Mouse (Mus musculus) heart, postnatal 14 days (tissue): ENCODE results near the gene Mal. TPM values are rescaled to one million over a fixed set of nuclear protein-coding genes. Genes with fewer than 3 reads are reported as not detected.
A peak's percentile ranks its signal among the peaks of the same experiment; 100 is the strongest.

ENCODE experiments used
- DNase-seq, 2 experiments: peaks; one replicate each; pipeline ENCODE4 v3.0.0; 2021 to 2022
- intact Hi-C: fragments of 180-260 bp; cut with DNase I; formaldehyde crosslinking; loops from one replicate; pipeline ENCODE4 v1.15.1; 2025
- long read RNA-seq, 2 experiments: library from polyadenylated mRNA; stranded (forward); transcript quantifications; one replicate each; pipeline ENCODE4 v2.0.0; 2021
- total RNA-seq, 2 experiments: library from RNA; stranded (reverse); gene quantifications; 2 replicates each; pipeline ENCODE4 v1.2.3; 2021

Gene Mal
- 1 to 10 TPM; 2.5 to 3.6 TPM for total RNA-seq
- long read RNA-seq, experiment 1, partial matches to known transcripts, result 0 of 5 reads
- long read RNA-seq, experiment 1, other reads (novel, unspliced or antisense), result 1 of 5 reads
- long read RNA-seq, experiment 2, transcript Mal-202 (4 exons, 2,778 nt), result major isoform, 5 of 5 reads
- long read RNA-seq, experiment 2, partial matches to known transcripts, result 0 of 5 reads
- long read RNA-seq, experiment 2, other reads (novel, unspliced or antisense), result 0 of 5 reads

DNA sequence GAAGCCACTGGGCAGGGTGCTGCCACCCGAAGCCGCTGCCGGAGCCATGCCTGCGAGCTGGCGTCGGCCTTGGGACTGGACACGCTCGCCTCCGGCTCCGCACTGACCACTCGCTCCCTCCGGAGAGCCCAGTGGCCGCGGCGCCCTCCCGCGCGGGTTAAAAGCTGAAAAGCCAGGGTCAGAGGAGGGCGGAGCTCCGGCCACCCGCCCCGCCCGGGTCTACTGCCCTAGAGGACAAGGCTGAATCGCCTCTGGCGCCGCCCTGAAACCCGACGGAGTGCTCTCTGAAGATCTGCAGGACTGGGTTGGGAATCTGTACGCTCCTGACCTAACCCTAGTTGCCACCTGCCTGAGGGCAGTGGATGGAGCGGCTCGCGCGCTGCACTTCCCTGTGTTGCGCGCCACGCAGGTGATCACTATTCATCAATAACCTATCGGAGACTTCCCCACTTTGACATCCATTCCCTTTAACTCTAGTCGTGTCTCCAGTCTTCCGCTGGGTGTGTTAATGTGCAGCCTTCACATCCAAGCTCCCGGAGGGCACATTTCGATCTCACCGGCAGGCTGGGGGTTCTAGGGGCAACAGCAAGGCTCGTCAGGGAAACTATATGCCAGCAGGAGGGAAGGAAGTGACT is at the start of gene Mal:
Gene Mal (minus strand): TSS at position 610 of the 635 bp plus-strand sequence.
- intact Hi-C loops, result no loop called here
- DNase-seq, result peak; percentile 33 to 43

DNA sequence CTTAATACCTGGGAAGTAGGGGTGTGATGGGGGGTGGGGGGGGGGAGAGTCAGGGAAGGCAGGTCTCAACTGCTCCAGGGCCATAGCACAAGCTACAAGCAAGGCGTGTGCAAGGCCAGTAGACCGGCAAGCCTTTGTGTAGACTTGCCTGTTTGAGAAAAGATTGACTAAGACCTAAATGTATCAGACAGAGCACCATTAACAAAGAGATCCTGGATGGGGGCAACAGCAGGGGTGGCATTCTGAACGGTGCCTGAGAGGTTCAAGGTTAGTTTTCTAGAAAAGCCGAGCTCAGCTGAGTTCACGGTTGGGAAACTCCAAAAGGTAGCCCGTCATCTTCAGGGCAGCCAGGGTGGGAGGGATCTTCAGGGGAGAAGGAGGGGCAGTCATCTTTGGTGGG is 48.8 kb upstream of the Mal start:
- DNase-seq, result no peak
- intact Hi-C loops, result no loop called here

DNA sequence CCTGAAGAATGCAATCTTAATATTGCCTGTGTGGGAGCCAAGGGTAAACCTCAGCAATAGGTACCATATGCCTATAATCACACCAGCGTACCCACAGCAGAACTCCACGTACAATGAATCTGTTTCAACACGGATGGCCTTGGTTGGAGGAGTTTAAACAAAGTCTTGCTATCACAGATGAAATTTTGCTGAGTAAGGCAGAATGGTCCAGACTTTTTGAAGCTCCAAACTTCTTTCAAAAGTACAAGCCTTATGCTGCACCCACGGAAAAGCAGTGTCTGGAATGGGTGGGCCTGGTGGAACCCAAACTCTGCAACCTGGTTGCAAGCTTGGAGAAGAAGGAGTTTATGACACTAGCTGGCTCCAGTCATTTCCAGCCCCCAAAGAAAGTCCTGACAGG is 32.7 kb upstream of the Mal start:
- DNase-seq, result no peak
- intact Hi-C loops, result no loop called here

DNA sequence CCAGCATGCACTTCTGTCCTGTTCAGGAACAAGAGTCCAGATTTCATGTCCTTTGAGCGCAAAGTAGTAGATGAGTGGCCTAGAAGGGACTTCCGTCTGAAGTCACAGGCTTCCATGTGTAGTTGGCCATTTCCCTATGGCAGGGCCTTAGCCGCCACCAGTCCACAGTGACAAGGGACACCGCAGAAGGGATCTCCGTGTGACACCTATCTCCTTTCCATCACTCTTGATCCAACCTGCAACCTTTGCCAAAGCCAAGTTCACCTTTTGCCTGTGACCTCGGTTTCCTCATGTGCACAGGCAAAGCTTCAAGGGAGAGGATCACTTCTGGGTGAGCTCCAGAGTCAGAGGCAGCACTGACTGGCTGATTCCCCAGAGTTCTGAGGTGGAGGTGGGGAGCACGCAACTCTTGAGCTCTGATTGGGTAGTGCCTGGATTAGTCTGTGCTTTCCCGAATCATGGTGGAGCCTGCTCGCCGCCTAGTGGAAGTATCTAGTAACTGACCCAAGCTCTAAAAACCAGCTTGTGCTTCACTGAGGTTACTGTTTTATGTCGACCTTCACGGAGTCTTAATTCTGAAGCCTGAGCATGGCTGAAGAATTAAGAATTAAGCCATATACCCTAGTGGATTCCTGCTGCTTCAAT is 27.3 kb upstream of the Mal start:
- intact Hi-C loops, result loop anchor here (5.0 kb wide), 2 partner anchors 73 to 77 kb away; no protein-coding TSS in a partner anchor

DNA sequence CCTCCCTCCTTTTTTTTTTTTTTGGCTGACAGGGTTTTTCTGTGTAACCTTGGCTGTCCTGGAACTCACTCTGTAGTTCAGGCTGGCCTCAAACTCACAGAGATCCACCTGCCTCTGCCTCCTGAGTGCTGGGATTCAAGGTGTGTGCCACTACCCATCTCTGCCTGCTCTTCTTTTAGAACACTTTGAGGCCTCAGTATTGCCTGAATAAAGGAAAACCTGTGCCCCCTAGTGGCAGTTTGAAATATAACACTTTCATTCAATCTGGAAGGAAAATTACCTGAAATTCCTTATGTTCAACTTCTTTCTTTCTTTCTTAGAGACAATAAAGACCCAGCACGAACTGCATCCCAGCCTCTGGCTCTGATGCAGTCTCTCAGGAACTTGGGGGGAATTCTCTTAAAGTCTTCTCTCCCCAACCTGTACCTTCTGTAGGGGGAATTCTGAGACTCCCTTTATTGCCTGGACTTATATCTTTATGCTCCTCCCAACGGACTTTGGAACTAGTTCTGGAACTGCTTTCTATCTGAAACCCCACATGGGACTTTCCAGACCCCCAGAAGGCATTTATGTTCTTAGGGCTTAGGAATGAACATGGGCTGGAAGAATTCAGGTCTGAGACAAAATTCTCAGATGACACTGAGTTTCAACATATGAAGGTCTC is 11.5 kb upstream of the Mal start:
- intact Hi-C loops, result loop anchor here (1.0 kb wide), 1 partner anchor 61 kb away; no protein-coding TSS in a partner anchor
- peak in 1 of 2 experiments; percentile 49 for DNase-seq

More for the DNA sequence above, 27.3 kb upstream of the Mal start:
- peak; percentile 38 to 59 for DNase-seq

DNA sequence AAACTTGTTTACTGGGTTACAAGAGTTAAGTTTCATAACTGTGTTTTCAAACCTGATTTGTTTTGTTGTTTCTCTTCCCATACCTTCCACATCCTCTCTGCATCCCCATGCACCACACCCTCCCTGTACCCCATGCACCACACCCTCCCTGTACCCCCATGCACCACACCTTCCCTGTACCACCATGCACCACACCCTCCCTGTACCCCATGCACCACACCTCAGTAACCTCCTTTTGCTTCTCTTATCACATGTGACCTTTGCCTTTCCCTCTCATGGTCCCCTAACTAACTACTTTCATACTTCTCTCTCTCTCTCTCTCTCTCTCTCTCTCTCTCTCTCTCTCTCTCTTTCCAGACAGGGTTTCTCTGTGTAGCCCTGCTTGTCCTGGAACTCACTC is 10.5 kb upstream of the Mal start:
- intact Hi-C loops, result no loop called here
- no peak for DNase-seq

DNA sequence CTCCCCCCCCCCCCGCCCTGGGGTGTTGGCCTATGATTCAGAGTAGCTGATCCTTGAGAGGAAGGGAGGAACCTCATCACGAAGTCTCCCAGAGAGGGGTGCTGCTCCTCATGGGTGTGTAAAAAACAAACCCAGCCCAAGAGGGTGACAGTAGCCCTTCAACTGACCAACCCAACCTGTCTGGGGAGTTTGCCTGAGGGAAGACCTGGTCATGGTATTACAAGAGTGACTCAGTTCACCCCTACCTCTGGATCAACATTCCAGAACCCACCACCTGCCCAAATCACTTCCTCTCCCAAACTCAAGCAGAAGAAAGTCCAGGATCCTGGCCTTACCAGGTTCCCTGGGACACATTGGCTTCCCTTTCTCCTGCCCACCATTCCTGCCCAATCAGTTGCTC is 6.2 kb upstream of the Mal start:
- intact Hi-C loops, result no loop called here
- no peak for DNase-seq

DNA sequence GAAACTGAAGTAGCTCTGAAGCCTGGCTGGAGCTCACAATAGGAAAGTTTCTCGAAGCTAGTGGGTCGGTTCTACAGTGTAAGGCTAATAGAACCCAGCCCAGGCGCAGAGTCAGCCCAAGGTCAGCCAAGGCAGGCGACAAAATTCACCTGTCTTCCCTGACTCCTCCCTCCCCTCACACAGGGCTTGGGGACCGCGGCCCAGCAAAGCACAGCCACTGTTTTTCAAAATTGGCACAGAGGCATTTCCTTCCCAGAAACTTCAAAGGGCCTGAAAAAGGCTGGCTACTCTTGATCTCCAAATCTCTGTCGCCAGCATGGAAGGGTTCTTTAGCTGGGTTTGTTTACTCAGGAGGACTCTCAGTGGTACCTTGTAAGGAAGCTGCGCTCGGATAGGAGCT is 1.1 kb downstream of the Mal start:
- intact Hi-C loops, result no loop called here
- no peak for DNase-seq

DNA sequence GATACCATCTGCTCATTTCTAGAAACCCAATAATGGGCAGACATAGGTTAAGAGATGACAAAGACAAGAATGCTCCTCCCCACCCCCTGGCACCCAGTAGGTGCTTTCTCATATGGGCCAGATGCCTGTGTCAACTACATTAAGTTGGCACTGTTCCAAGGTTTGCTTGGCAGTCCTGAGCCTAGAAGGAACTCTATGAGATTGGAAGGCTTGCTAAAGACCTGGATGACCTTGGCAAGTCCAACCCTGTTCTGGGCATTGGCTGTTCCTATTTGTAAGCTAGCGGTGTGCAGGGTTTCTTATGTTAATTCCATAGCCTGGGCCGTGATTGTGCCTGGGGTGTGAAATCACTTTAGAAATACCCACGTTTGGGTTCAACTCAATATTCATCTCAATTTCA is 1.7 kb downstream of the Mal start:
- no peak for DNase-seq
- intact Hi-C loops, result no loop called here

DNA sequence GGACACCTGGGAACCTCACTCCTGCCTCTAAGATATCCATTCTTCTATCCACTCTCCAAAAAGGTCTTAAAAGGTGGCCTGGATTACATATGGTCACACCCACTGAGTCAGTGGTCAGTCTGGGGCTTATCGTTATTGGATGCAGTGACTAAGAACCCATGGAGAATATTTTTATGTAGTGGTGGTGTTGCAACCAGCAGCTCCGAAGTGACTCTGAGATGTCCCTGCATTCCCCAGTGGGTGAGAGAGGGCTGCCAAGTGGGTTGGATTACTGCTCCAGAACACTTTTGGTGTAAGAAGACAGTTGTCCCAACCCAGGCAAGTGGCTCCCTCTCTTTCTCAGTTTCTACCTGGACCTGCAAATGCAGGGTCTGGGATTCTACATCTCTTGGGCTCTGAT is 3.7 kb downstream of the Mal start:
- intact Hi-C loops, result no loop called here
- DNase-seq, result no peak

DNA sequence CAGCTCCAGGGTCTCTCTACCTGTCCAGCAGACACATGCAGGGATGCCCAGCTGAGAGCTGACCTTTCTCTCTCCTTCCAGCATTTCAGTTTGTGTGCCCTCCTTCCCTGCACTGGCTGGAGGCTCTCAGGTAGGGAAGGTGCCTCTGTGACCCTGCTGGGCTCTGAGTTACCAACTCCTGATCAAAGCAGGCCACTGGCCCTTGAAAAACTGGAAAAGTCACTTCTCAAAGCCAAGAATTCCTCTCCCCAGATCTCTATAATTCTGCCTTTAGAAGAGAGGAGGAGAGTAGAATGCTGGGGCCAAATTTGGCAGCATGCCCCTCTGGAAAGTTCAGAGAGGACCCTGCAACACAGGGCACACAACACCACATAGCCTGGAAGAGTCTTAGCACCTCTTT is 4.2 kb downstream of the Mal start:
- no peak for DNase-seq
- intact Hi-C loops, result no loop called here

DNA sequence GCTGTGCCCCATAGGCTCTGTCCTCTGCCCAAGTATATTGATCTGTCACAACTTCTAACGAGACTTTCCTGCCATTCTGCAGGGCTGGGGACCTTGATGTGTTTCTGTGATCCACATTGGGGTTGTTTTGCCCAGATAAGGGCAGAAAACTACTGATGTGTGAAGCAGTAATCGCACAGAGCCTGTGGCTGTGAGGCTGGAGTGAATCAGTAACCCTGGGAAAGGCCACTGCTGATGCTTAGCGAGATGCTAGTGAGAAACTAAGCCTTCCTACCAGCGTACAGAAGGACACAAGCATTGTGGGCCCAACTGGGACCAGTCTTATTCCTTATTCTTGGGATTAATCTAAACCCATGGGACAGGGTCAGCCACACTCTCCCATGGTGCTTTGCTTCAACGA is 4.9 kb downstream of the Mal start:
- DNase-seq, result no peak
- intact Hi-C loops, result no loop called here

DNA sequence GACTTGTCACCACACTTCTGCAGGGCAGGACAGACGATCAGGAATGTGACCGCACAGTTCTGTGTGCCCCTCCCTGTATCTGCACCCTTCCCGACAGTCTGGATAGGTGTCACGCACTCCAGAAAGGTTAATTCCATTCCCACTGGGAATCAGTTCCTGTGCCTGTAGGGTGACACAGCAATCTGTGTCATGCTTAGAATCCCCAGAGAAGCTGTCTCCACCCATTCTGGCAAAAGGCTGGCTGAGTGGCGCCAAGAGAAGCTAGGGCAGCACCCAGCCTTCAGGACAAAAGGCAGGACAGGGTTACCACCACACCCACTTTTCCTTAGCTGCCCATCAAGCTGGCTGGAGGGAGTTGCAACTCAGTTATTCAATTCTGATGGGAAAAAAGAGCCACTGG is 6.6 kb downstream of the Mal start:
- intact Hi-C loops, result no loop called here
- peak; percentile 22 to 49 for DNase-seq

DNA sequence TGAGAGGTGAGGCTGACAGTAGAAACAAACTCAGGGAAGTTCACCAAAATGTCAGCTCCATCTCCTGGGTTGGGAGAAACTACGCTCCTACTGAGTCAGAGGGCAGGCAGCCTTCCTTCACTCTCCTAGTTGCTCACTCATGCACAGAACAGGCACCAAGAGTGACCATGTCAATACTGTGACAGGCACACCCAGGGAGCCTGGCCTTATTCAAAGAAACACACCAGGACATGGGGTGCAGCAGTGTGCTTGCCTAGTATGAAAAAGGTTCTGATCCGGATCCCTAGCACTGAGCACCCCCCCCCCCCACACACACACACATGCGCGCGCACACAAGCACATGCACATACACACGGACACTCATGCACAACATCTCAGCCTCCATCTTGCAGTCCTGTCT is 8.3 kb downstream of the Mal start:
- DNase-seq, result no peak
- intact Hi-C loops, result no loop called here

DNA sequence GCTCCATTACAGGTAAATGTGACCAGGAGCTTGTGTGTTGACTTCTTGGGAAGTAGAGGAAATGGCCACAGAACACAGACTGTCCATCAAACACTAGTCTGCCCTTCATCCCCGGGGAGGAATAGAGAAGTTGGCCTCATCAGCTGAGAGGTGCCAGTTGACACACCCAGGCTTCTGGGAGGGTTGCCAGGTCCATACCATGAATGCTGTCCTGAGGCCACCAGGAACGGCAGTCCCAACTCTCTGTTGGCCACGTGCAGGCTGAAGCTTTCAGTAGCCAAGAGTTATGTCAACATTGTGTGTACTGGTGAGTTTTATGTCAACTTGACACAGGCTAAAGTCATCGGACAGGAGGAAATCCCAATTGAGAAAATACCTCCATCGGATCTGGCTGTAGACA is 9.6 kb downstream of the Mal start:
- no peak for DNase-seq
- intact Hi-C loops, result no loop called here

DNA sequence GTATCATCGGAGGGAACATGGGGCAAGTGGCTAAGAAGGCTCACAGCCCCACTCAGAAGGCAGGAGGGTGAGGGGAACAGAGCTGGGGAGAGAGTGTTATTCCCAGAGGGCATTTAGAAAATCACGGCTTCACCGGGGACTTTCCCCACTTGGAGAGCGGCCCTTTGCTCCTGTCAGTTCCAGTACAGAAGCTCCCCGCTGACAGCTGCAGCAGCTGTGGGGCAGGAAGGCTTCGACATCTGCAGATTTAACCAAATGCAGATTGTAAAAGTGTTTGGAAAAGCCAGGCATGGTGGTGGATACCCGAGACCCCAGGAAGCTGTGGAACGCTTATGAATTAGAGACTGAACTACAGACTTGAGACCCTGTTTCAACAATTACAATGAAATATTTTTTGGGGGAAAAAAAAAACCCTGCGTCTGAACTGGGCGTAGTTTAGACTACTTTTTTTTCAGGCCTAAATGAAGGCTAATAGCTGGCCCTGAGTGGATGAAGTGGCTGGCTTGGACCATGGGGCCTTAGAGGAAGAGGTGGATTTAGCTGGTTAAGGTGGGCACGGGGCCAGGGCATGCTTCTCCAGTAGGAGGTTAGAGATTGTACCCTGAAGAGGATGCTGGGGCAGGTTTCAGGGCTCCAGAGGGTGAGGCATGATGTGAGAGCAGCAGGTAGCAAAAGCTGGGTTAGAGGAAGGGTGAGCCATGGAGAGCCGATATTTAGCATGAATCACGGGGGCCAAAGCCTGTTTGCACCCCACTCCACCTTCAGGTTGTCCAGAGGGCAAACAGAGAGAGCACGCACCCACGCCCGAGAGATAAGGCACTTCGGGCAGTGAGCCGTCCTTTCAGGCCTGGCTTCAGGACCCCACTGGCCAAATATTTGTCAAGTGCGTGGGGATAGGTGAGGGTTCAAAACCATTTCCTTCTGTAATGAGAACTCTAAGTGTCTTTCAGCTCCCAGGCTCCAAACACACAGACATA is 12.5 kb downstream of the Mal start:
- no peak for DNase-seq
- intact Hi-C loops, result no loop called here

DNA sequence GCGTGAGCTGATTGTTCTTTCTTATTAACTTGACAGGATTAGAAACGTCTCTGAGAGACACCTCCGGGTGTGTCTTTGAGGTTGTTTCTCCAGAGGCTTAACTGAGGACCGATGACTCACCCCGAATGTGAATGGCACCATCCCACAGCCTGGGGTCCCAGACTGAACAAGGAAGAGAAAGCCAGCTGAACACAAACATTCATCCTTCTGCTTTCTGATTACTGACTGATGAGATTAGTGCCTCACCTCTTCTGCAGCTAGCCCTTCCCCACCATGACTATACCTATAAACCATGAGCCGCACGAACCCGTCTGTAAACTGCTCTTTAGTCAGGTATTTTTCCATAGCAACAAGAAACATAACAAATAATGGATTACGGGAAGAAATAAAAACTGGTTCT is 17.5 kb downstream of the Mal start:
- DNase-seq, result no peak
- intact Hi-C loops, result no loop called here

DNA sequence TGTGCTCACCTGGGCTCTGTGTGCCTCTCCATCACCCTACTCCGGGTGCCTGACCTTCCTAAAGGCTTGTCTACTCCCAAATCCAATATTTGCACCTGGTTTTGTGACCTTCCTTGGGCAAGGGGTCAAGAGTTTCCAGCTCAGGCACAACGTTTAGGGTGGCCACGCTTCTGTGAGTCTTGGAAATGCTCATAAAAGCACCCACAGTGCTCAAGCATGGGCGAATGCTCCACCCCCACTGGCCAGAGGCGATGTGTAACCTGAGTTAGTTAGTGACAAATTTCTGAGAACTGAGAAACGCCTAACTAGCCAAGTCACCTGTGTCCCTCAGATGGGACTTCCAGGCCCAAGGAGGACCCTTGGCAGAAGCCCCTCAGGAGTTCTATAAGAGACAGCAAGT is 20.9 kb downstream of the Mal start:
- intact Hi-C loops, result no loop called here
- DNase-seq, result no peak

DNA sequence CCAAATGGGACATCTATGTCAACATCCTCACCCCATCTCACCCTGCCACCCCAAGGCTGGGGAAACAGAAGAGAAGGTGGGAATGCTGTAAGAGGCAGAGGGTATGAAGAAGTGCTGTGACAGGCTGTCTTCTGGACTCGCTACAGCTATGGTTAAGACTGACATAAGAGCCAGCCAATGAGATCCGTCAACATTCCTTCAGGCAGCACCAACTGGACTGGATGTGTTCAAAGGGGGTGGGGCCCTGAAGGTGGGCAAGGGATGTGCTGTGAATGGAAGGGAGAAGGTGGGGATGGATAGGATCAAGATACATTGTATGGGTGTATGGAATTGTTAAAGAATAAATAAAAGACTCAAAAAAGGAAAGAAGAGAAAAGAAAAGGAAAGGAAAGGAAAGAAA is 23.9 kb downstream of the Mal start:
- intact Hi-C loops, result no loop called here
- no peak for DNase-seq

DNA sequence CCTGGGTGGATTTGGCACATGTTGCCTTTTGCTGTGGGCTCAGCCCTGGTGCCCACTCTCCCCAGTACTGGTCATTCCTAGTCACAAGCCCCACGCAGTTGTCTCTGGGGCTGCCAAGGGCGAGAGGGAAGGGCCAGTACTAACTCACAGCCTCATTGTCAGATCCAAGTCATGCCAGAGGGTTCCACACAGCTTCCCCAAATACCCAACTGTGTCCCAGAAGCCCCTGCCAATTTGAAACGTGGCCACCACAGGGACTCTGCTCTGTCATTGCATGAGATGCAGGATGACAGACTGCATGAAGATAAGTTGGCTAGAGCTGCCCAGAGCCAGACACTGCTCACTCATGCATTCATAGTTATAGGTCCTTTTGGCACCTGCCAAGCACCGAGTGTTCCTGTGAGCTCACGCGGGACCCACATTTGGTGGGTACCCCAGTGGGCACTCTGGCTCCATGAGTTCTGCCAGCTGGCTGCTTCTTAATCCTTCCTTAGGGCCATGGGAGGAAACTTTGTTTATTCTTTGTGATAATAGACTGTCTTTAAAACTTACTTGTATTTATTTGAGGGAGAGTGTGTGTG is 28.4 kb downstream of the Mal start:
- DNase-seq, result no peak
- intact Hi-C loops, result no loop called here
